Mouse (Mus musculus): ENCODE results near the gene Nudc. TPM values are rescaled to one million over a fixed set of nuclear protein-coding genes. Genes with fewer than 3 reads are reported as not detected.

Nudc gene
- polyA plus RNA-seq, 1 experiment from 2014 or later, result 180 TPM

DNA sequence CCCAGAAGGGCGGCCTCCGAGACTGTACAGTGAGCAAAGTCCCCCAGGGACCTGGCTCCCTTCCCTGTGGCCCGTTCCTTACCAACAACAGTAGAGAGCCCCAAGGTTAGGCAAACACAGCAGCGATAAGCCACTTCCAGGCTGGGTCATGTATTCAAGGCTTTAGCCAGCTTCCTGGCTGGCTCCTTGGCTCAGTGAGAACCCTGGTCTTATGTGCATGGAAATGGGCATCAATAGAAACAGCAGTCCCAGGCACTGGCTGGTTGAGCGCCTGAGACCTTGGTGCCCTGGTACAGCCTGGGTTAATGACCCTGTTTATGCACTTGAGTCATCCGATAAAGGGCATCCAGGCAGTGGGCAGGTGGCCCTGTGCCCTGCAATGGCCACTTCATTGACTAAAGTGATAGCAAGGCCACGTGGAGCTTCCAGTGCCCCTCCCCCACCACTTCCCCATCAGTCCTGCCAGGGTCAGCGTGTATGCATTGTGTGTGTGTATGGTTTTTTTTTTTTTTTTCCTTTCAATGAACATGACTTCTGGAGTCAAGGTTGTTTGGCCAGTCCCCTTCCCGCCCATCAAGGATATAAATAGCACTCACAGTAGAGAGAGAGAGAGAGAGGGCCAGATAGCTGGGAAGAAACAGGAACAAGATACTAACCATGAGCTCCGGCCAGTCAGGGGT lies 7.1 kb upstream of the Nudc start, which contains the start of gene Nr0b2:
Nr0b2 (plus strand) TSS at position 609 of the 680 bp plus-strand sequence.
- Histone ChIP-seq H3K27ac (ENCODE audit: low read depth, low read length) (no peak within 1 kb of the TSS), H3K9me3 (ENCODE audit: control insufficient read depth, low read length) (no peaks in the 10 kb centered on the region), H3K4me1 (ENCODE audit: control insufficient read depth, insufficient read depth, low read length) (no peaks in the 10 kb centered on the region), H3K36me3 (ENCODE audit: control insufficient read depth, insufficient read depth, low read length) (no peaks in the 10 kb centered on the region), H3K9ac (replicated peaks; ENCODE audit: low read depth, low read length) (no peak within 1 kb of the TSS), H3K4me3 (ENCODE audit: low read depth, low read length) (no peak within 1 kb of the TSS), H3K4me2 (ENCODE audit: low read depth, low read length) (no peak within 1 kb of the TSS), H3K27me3 (ENCODE audit: control insufficient read depth, insufficient read depth, low read length) (no peaks in the 10 kb centered on the region)
- 75% methylated on average over 10 of the region's 10 CpGs for WGBS
- ATAC-seq (ENCODE audit: low read depth), result no peak

DNA sequence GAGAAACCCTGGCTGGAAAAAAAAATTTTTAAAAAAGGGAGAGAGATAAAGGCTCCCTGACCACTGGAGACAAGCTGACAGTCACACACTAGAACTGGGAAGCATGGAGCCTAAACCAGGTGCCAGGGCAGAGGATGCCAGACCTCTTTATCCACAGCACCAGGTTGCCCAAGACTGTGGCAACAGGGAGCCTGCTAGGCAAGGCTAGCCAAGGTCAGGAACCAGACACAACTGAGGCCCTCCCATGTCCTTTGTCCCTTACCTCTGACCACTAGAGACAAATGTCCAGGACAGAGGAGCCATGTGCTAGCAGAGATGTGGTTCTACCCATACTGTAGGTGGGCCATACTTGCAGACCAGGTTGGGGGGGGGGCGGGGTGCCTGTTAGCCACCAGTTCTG lies 6.2 kb upstream of the Nudc start:
- H3K9ac ChIP-seq (replicated peaks; ENCODE audit: low read depth, low read length), result no peak overlapping the region
- no peak for ATAC-seq (ENCODE audit: low read depth)
- WGBS, result 94% methylated on average over 1 of the region's 1 CpGs
- H3K4me1 ChIP-seq (ENCODE audit: control insufficient read depth, insufficient read depth, low read length), result no peaks in the 10 kb centered on the region
- H3K4me2 ChIP-seq (ENCODE audit: low read depth, low read length), result no peak overlapping the region
- no peaks in the 10 kb centered on the region for H3K36me3 ChIP-seq (ENCODE audit: control insufficient read depth, insufficient read depth, low read length)
- no peak overlapping the region for H3K4me3 ChIP-seq (ENCODE audit: low read depth, low read length)
- H3K9me3 ChIP-seq (ENCODE audit: control insufficient read depth, low read length), result no peaks in the 10 kb centered on the region
- no peak overlapping the region for H3K27ac ChIP-seq (ENCODE audit: low read depth, low read length)
- H3K27me3 ChIP-seq (ENCODE audit: control insufficient read depth, insufficient read depth, low read length), result no peaks in the 10 kb centered on the region

DNA sequence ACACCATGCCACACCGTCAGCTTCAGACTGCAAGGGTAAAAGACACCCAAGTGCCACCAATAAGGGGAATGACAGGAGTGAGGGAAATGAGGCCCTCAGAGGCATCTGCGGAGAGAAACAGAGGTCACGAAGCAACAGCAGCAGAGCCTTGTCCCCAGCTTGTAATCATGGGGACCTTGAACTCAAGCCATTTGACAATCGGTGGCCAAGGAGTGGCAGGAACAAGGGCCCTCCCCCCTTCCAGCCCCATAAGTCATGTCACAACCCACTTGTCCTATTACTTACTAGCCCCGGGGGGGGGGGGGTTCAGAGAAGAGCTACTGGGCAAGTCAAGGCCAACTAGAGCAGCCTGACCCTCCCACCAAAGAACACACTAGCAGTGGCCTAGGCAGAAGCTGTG lies 9.1 kb downstream of the Nudc start:
- Histone ChIP-seq H3K9me3 (ENCODE audit: control insufficient read depth, low read length) (no peaks in the 10 kb centered on the region), H3K27me3 (ENCODE audit: control insufficient read depth, insufficient read depth, low read length) (no peaks in the 10 kb centered on the region), H3K4me2 (ENCODE audit: low read depth, low read length) (no peak overlapping the region), H3K27ac (ENCODE audit: low read depth, low read length) (no peak overlapping the region), H3K4me3 (ENCODE audit: low read depth, low read length) (no peak overlapping the region), H3K9ac (replicated peaks; ENCODE audit: low read depth, low read length) (no peak overlapping the region), H3K4me1 (ENCODE audit: control insufficient read depth, insufficient read depth, low read length) (no peaks in the 10 kb centered on the region), H3K36me3 (ENCODE audit: control insufficient read depth, insufficient read depth, low read length) (peaks cover 57% of the 10 kb centered on the region)
- 93% methylated on average over 5 of the region's 5 CpGs for WGBS
- no peak for ATAC-seq (ENCODE audit: low read depth)

DNA sequence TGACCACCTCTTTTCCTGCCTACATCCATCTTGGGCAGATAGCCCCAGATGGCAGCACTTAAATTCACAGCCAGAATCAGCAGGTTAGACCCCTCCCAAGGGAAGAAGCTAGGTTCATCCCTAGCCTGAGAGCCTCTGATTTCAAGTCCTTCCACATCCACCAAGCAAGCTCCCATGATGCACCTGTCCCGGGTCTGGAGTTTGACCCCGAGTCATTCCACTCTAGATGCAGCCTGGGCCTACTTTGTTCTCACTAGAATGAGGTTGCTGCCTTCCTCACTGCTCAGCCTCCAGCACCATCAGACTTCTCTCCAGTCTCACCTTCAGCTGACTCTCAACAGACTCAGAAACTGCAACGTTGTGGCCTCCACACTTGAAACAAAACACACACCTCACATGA lies 9.7 kb downstream of the Nudc start:
- H3K4me2 ChIP-seq (ENCODE audit: low read depth, low read length), result no peak overlapping the region
- H3K4me3 ChIP-seq (ENCODE audit: low read depth, low read length), result no peak overlapping the region
- H3K36me3 ChIP-seq (ENCODE audit: control insufficient read depth, insufficient read depth, low read length), result peaks cover 59% of the 10 kb centered on the region
- H3K4me1 ChIP-seq (ENCODE audit: control insufficient read depth, insufficient read depth, low read length), result no peaks in the 10 kb centered on the region
- 85% methylated on average over 3 of the region's 3 CpGs for WGBS
- H3K9me3 ChIP-seq (ENCODE audit: control insufficient read depth, low read length), result no peaks in the 10 kb centered on the region
- no peak overlapping the region for H3K9ac ChIP-seq (replicated peaks; ENCODE audit: low read depth, low read length)
- ATAC-seq (ENCODE audit: low read depth), result no peak
- H3K27me3 ChIP-seq (ENCODE audit: control insufficient read depth, insufficient read depth, low read length), result no peaks in the 10 kb centered on the region
- no peak overlapping the region for H3K27ac ChIP-seq (ENCODE audit: low read depth, low read length)

DNA sequence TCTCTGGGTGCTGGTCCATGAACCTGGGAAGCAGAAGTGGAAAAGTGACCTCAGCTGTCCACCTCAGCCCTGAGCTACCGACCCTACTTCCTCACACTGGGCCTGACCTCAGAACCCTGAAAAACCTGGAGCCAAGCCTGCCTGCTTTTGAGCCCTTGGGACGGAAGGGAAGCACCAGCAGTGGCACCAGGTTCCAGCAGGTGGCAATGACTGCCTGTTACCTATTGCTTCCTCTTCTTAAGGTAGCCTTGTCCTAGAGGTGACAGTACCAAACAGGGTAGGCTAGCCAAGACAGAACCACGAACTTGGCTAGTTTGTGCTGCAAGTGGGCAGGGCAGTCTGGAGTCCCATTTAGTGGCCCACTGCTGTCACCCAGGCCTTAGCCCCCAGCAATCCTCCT lies 13.0 kb downstream of the Nudc start:
- WGBS, result 96% methylated on average over 3 of the region's 3 CpGs
- peaks cover 46% of the 10 kb centered on the region for H3K36me3 ChIP-seq (ENCODE audit: control insufficient read depth, insufficient read depth, low read length)

DNA sequence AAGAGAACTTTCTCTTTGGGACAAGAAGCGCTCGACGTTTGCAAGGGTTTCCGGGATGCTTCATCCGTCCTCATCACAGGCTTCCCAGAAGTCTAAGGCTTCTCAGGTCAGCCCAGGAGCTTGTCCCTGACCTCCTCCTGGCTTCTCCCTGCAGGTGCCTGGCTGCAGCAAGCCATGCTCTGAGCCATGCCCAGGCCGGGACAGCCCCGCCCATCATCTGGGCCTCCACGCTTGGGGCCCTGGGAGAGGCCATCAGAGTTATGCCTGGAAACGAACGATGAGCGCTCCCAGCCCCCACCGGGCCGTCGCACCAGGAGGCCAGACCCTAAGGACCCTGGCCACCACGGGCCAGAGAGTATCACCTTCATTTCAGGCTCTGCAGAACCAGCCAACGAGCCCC lies 18.0 kb downstream of the Nudc start:
- H3K4me3 ChIP-seq (ENCODE audit: low read depth, low read length), result no peak overlapping the region
- 75% methylated on average over 16 of the region's 16 CpGs for WGBS
- H3K27ac ChIP-seq (ENCODE audit: low read depth, low read length), result no peak overlapping the region
- peaks cover 19% of the 10 kb centered on the region for H3K36me3 ChIP-seq (ENCODE audit: control insufficient read depth, insufficient read depth, low read length)
- no peak overlapping the region for H3K9ac ChIP-seq (replicated peaks; ENCODE audit: low read depth, low read length)
- no peak for ATAC-seq (ENCODE audit: low read depth)
- H3K4me2 ChIP-seq (ENCODE audit: low read depth, low read length), result no peak overlapping the region
- H3K9me3 ChIP-seq (ENCODE audit: control insufficient read depth, low read length), result no peaks in the 10 kb centered on the region
- H3K27me3 ChIP-seq (ENCODE audit: control insufficient read depth, insufficient read depth, low read length), result no peaks in the 10 kb centered on the region
- H3K4me1 ChIP-seq (ENCODE audit: control insufficient read depth, insufficient read depth, low read length), result no peaks in the 10 kb centered on the region

More for the DNA sequence above, 13.0 kb downstream of the Nudc start:
- H3K4me2 ChIP-seq (ENCODE audit: low read depth, low read length), result no peak overlapping the region
- H3K4me1 ChIP-seq (ENCODE audit: control insufficient read depth, insufficient read depth, low read length), result no peaks in the 10 kb centered on the region
- no peaks in the 10 kb centered on the region for H3K27me3 ChIP-seq (ENCODE audit: control insufficient read depth, insufficient read depth, low read length)
- H3K9me3 ChIP-seq (ENCODE audit: control insufficient read depth, low read length), result no peaks in the 10 kb centered on the region
- H3K27ac ChIP-seq (ENCODE audit: low read depth, low read length), result no peak overlapping the region
- no peak for ATAC-seq (ENCODE audit: low read depth)
- H3K4me3 ChIP-seq (ENCODE audit: low read depth, low read length), result no peak overlapping the region
- H3K9ac ChIP-seq (replicated peaks; ENCODE audit: low read depth, low read length), result no peak overlapping the region

DNA sequence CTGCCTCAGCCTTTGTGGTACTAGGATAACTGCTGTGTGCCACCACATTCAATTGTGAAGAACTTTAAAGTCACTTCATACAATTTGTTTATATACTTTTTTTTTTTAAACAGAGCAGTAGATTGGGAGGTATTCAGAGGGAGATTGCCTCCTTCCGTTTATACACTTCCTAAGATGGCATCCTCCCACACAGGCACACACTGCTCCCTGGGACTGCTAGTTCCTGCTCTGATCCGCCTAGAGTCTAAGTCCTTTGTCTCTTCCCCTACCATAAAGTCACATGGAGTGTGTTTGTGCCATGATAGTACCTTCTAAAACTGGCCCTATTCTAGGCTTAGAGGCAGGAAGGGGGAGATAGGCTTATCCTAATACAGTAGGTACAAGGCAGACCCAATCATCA lies 24.3 kb downstream of the Nudc start:
- no peak for ATAC-seq (ENCODE audit: low read depth)
- Histone ChIP-seq H3K4me2 (ENCODE audit: low read depth, low read length) (no peak overlapping the region), H3K9me3 (ENCODE audit: control insufficient read depth, low read length) (no peaks in the 10 kb centered on the region), H3K27ac (ENCODE audit: low read depth, low read length) (no peak overlapping the region), H3K27me3 (ENCODE audit: control insufficient read depth, insufficient read depth, low read length) (peaks cover 36% of the 10 kb centered on the region), H3K36me3 (ENCODE audit: control insufficient read depth, insufficient read depth, low read length) (no peaks in the 10 kb centered on the region), H3K9ac (replicated peaks; ENCODE audit: low read depth, low read length) (no peak overlapping the region), H3K4me3 (ENCODE audit: low read depth, low read length) (no peak overlapping the region), H3K4me1 (ENCODE audit: control insufficient read depth, insufficient read depth, low read length) (no peaks in the 10 kb centered on the region)
- 68% methylated on average over 2 of the region's 2 CpGs for WGBS

DNA sequence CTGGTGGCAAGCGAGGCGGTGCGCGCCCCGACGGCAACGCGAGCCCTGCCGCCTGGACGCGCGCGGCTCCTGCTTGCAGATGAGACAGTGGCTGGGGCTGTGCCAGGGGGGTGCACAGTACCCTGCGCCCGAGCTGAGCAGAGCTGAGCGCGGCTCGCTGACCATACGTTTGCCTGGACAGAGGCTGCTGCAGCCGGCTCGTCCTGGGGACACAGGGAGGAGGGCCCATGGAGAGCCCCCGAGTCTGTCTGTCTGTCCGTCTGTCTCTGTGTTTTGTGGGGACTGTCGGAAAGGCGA lies 26.5 kb downstream of the Nudc start:
- 5% methylated on average over 25 of the region's 25 CpGs for WGBS
- Histone ChIP-seq H3K4me3 (ENCODE audit: low read depth, low read length) (peak overlapping the region; percentile 21; the same call in 1 of the 2 replicates), H3K36me3 (ENCODE audit: control insufficient read depth, insufficient read depth, low read length) (no peaks in the 10 kb centered on the region), H3K4me1 (ENCODE audit: control insufficient read depth, insufficient read depth, low read length) (no peaks in the 10 kb centered on the region), H3K27me3 (ENCODE audit: control insufficient read depth, insufficient read depth, low read length) (peaks cover 36% of the 10 kb centered on the region), H3K4me2 (ENCODE audit: low read depth, low read length) (peak overlapping the region; percentile 26; the same call in 1 of the 2 replicates), H3K9me3 (ENCODE audit: control insufficient read depth, low read length) (no peaks in the 10 kb centered on the region), H3K9ac (replicated peaks; ENCODE audit: low read depth, low read length) (no peak overlapping the region), H3K27ac (ENCODE audit: low read depth, low read length) (no peak overlapping the region)
- no peak for ATAC-seq (ENCODE audit: low read depth)

DNA sequence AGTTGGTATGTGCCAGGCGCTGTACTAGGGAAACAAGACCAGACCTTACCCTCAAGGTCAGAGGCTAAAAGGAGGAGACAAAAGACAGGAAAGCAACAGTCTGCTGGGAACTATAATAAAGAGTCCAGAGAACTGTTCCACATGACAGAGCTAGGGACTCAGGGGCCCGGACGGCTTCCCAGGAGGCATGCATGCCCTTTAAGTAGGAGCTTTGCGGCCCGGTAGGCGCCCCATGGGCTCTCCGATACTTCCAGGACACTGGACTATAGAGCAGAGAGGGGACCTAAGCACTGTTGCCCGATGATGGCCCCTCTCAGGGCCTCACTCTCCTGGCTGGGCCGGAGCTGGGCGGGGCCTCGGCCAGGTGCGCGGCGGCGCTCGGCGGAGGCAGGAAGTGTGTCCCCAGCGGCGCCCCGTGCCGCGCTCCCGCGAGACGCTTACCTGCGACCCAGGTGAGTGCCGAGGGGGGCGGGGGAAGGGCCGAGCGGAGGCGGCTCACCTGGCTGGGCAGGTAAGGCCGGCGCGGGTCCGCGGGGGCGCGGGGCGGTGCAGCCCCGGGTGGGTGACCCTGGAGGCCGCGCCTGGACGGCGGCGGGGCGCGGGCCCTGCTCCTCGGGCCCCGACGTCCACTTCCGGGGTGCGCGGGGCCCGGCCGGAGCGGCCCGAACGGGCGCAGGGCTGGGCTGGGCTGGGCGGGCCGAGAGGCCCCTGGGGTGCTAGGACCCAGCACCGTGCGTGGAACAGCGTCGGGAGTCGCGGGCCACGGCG lies 27.0 kb downstream of the Nudc start, which contains the start of gene Kdf1:
Kdf1 (plus strand) TSS at position 363 of the 768 bp plus-strand sequence.
- H3K4me1 ChIP-seq (ENCODE audit: control insufficient read depth, insufficient read depth, low read length), result no peaks in the 10 kb centered on the region
- 4% methylated on average over 59 of the region's 69 CpGs for WGBS
- no peak within 1 kb of the TSS for H3K9ac ChIP-seq (replicated peaks; ENCODE audit: low read depth, low read length)
- H3K9me3 ChIP-seq (ENCODE audit: control insufficient read depth, low read length), result no peaks in the 10 kb centered on the region
- no peak for ATAC-seq (ENCODE audit: low read depth)
- no peaks in the 10 kb centered on the region for H3K36me3 ChIP-seq (ENCODE audit: control insufficient read depth, insufficient read depth, low read length)
- peak within 1 kb of the TSS; percentile 21; the same call in 1 of the 2 replicates for H3K4me3 ChIP-seq (ENCODE audit: low read depth, low read length)
- no peak within 1 kb of the TSS for H3K27ac ChIP-seq (ENCODE audit: low read depth, low read length)
- H3K27me3 ChIP-seq (ENCODE audit: control insufficient read depth, insufficient read depth, low read length), result peaks cover 36% of the 10 kb centered on the region
- peak within 1 kb of the TSS; percentile 26; the same call in 1 of the 2 replicates for H3K4me2 ChIP-seq (ENCODE audit: low read depth, low read length)

All from neural tube, embryonic 14.5 days (tissue).